Mouse (Mus musculus): ENCODE measurements around the gene Wfdc3.

DNA sequence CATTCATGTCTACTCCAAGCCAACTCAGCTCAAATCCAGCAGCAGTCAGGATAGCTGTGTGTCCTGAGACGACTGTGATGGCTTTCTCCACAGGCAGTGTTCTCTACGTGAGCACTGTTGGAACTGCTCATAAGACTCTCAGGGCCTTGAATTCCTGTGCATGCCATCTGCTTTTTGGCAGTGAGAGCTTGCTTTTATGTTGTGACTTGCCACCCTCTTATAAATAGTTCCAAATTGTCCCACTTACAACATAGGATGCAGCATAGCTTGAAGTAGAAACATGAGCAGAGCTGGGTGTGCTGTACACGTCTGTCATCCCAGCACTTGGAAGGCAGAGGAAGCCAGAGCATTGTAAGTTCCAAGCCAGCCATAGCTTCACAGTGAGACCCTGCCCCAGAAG, 20.1 kb upstream of the Wfdc3 start:
- TF ChIP-seq CTCF (IDR thresholded peaks at IDR 0.05; ENCODE audit: low read depth, low read length) (no peak), POLR2A (IDR thresholded peaks at IDR 0.05; ENCODE audit: borderline replicate concordance, low read depth, low read length) (no peak)

All from bone marrow macrophage, adult 2 months (primary cell).